Mouse (Mus musculus) spleen, postnatal 4 days (tissue): ENCODE results near the gene Fermt1.

Source experiments
- DNase-seq, 2 experiments: peaks; one replicate each; pipeline ENCODE4 v3.0.0; 2022; ENCODE audit warnings: low spot score in 2 of 2

Gene Fermt1

DNA sequence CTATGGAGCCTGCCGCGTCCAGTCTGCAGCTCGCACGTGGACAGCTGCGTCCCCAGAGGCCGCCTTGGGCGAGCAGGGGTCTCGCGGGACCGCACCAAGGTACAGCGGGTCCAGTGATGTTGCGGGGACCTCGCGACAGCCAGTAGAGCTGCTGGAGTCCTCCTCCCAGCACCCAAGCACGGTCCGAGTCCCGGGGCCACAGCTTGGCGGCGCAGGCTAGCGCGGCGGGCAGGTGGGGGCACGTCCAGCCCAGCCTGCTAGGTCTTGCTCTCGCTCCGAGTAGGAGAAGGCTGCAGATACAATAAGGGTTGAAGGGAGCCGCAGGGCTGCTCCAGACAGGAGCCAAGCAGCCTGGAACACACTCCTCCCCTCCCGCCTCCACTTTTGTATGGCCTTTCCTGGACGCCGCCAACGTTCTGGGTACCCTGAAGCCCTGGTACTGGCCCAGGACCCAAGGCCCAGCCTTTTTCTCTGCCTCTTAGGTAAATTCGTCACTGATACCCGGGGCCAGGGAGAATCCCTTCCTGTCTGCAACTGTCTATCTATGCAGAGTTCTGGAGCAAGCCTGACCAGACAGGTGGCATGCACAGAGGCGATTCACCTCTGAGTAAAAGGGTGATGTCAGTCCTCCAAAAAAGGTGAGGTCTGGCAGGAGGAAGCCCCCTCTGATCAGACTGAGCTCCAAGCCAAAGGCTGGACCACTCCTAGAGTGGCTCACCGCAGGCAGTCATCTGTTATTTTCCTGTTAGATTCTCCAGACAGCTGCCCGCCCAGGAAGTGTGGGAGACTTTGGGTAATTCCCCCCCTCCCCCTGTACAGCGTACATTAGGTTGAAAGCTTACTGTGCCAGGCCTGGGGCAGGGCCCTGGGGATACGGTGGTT is at the start of gene Fermt1:
Gene Fermt1 (minus strand): TSS at position 581 of the 882 bp plus-strand sequence.
- no peak for DNase-seq

DNA sequence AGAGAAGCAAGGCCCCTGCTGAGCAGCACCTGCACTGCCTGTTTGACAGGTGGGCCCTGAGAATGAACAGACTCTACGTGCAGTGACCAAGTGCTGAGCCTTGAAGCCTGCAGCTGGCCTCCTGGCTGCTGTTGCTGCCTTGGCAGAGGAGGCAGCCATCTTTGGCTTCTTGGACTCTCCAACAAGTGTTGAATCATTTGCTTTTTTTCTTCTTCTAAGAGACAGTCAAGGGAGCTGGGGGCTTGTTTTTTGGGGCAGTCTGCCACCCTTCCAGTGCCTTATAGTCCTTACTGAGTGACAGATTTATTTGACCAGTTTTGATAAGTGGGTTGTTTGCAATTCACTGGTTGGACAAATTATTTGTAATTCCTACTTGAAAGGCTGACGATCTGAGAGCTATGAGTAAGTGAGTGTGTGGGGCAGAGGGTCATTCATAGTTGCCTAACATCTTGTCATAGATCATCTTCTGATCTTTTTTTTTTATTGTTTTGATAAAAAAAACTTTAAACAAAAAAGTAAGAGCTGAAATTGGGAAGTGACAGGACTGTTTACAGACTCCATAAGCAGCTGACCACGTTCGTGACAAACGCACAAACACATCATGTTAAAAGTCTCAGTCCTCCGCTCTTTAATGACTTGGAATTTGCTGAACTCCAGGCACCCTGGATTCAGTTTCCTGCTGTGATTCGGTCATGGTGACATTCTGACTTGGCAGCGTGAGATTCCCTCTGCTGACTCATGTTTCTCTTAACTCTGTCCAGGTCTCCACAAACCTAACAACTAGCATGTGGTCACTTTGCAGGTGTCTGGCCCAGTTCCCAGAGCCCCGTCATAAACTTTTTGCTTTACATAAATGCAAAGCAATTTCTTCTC is 47.2 kb upstream of the Fermt1 start:
- DNase-seq, result no peak

DNA sequence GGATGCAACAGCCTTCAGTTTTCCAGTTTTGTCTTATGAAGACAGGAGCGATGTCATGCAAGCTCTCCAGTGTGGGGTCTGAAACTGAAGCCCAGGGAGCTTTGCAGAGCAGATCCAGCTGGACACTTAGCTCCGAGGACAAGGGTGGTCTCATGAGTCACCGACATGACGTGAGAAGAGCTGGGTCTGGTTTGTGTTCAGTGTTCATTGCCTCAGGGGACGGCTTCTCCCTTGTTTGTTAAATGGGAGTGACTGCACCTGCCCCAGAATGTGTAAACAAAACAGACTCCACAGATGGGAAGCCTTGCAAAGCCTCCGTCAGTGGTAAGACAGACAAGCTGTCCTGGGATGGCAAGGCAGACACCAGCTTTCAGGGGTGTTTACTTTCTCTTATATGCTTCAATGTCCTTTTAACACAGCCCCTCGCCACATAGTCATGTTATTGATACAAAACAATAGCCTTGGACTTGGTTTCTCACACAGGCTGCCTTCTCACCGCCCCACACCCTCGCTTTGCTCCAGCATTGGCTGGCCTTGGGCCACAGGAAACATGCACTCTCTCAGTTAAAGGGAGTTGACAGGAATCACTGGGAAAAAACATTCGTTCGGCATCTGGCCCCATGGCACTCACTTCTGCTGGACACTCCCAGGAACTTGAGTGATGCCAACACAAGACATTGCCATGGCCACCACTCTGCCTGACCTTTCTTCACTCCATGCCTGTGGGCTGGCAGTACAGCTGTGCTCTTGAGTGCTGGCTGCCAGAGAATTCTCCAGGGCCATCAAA is 44.3 kb upstream of the Fermt1 start:
- DNase-seq, result no peak

DNA sequence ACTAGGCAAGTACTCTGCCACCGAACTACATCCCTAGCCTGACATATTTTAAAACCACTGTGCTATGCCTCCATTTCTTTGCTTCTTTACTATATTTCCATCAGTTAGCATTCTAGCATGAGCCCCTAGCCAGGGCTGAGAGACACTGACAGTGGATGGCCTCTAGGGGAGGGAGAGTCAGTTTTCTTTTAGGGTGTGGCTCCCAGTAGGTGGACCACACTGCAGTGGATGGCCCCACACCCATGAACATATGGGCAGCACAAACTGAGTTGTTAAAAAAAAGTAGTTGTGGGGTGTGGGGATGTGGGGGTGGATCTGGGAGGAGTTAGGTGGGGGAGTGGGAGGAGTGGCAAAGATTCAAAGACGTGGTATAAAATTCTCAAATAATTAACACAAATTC is 27.6 kb upstream of the Fermt1 start:
- DNase-seq, result no peak

DNA sequence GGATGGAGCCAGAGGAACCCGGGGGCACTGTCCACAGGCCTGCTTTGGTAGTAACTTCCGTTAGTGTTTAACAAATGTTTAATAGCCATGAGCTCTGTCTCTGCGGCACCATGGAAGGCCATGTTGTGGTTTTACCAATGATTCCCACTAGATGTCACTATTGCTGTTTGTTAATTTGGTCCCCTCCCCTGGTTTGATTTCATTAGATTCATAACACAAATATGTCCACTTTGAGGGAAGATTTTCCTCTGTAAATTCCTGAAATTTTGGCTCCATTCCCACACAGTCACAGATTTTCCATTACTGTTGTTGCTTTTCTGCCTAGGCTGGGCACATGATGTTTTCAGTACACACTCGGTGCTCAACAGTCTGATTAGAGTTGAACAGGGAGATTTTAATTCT is 25.1 kb upstream of the Fermt1 start:
- DNase-seq, result no peak

DNA sequence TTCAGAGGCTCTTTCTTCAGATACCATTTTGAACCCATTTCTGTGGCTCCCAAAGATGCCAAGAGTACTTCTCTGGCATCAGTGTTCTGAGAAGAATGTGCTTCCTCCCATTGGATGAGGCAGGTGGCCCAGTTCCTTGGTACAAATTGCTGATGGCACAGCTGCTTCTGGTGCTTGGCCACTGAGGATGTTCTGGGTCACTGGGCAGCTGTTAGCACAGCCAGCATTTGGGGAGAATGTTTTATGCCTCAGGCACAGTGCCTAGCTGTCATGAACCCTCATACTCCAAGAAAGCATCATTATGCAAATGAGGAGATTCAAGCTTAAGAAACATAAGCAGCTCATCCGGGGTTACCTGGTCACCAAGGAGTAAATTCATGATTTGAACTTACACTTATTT is 12.1 kb upstream of the Fermt1 start:
- DNase-seq, result no peak

DNA sequence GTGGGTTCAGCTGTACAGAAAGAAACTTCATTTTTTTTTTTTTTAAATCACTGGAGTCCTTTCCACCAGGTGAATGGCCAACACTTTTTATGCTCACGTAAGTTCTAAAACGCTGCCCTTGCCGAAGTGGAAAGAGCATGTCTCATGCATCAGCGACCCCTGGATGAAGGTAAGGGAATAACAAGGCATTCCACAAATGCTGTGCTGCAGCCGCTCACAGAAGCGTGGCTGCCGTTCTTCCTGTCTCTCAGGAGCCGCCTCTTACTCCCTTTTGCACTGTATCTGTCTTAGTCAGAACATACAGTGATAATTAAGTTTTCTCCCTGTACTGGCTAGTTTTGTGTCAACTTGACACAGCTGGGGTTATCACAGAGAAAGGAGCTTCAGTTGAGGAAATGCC is 6.5 kb upstream of the Fermt1 start:
- no peak for DNase-seq

DNA sequence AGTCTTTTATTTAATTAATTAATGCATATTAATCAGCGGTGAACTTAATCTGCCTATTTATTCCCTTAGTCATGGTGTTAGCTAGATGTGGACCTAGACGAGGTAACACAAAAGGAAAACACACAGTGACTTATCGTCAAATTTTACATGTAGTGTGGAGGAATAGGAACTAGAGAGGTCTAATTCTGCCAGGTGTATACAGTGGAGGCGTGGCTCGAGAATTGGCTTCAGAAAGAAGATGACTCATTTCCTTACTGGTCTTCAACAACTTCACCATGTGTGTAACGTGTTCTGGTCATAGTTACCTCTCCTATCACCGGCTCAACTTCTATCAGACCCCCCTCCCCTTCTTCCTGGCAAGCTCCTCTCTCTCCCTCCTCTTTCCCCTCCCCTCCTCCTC is 2.5 kb upstream of the Fermt1 start:
- DNase-seq, result no peak

DNA sequence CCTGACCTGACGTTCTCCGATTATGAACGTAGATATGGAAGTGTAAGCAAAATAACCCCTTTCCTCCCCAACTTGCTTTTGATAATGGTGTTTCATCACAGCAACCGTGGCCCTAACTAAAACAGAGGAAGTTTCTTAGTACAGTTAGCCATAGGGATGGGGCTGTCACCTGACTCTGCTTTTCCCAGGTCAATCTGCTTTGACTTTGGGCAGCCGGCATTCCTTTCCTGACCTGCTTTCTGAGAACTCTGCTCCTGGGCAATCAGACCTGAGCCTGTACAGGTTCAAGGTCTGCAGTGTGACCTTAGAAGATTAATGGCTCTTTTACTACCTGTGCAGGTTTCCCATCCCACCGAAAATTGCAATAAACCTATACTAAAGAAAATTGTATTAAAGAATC is 1.3 kb upstream of the Fermt1 start:
- no peak for DNase-seq

DNA sequence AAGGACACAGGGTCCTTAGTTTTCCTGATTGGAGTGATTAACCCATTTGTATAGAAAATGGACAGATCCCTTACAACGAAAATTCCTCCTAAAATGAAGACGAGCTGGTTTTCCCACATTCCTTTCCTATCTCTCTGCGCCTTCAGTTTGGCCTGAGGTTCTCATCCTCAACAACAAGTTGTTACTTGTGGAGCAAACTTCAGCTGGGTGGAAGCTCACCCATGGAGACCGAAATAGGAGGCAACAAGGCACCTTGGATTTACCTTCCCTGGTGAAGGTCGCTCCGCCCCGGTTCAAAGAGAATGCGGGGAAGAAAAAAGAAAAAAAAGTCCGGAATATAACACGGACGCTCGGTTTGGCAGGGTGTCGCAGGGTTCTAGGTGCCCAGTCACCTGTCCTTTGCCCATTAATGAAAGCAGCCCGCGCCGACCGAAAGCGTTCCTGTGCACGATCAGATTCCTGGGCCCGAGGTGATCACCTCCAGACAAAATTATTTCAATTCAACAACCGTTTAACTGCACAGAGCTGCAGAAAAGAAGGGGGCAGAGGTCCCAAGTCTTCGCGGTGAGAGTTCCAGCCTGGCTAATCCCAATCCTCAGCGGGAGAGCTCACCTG is 888 bp downstream of the Fermt1 start:
- no peak for DNase-seq

DNA sequence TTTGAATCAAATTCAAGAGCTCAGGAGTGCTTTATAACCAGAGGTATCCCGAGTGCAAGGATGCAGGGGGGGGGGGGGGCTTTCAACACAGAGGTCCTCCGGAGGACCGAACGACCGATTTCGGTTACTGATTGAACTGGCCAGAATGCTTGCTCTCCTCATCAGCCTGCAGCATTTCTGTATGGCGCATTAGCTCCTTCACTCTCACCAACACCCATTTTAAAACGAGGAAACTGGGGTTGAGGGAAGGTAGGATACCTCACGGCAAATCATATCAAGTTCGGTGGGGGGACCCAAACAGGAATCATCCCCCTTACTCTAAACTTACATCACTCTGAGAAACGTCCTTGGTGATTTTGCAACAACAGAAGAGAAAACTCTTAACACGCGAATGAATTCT is 1.7 kb downstream of the Fermt1 start:
- no peak for DNase-seq

DNA sequence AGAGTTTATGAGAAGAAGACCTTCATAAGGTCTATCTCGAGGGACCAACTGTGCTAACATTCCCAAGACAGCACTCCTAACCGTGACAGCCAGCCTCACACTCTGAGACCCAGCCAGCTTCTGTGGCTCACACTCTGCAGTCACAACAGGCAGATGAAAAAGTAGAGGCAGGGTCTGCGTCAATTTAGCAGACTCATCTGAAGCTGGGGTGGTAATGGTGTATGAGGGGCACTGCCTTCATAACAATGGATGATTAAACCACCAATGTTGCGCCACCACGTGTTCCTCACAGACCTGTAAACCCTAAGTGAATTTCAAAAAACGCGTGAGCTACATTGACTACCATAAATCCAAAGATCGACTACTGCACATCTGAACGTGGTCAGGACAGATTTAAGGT is 2.1 kb downstream of the Fermt1 start:
- DNase-seq, result no peak

DNA sequence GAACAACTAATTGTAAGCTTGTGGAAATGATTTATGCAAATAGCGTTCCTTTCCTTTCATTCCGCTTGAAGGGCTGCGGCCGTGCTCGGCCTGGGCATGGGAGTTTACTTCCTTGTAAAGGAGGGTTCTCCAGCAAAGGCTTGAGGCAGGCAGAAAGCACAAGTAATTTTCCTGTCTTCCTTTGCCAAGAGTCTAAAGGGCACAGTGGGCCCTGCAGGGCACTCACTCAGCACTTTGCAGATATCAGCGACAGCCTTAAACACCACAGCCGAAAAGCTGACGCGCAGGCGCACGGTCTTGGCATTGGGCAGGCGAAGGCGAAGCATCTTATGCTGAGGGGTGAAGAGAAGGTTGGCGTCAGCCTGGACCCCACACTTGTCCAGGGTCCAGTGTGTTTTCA is 6.7 kb downstream of the Fermt1 start:
- no peak for DNase-seq

DNA sequence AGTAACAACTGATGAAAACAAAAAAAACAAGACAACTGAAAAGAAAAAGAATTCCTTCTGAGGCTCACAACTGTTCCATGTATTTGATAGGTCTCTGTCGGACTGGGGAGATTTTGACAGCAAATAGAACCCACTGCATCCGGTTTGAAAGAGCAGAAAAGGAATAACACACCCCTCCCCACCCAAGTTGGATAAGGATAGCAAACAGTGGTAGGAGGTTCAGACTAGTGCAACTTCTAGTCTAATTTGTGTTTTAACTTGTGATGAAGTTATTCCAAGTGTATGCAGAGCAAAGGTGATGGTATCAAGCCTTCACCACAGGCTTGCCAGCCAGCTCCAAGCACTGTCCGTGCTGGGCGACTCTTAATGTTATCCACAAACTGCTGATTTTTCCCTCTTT is 9.5 kb downstream of the Fermt1 start:
- DNase-seq, result no peak

DNA sequence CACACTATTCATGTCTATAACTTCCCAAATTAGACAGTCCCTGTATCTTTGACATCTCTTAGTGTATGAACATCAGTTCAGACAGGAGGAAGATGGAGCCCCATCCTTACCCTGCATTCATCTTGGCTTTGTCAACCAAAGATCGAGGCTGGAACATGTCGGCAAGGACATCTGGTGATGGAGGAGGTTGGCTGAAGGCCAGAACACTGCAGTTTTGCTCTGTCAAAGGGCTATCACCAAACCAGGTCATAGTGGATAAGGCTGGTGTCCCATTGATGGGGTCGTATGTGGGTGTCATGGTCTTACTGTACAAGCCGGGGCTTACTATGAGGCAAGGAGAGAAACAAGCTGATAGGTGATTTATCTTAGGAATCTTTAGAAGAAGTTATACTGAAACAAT is 11.0 kb downstream of the Fermt1 start:
- DNase-seq, result no peak

DNA sequence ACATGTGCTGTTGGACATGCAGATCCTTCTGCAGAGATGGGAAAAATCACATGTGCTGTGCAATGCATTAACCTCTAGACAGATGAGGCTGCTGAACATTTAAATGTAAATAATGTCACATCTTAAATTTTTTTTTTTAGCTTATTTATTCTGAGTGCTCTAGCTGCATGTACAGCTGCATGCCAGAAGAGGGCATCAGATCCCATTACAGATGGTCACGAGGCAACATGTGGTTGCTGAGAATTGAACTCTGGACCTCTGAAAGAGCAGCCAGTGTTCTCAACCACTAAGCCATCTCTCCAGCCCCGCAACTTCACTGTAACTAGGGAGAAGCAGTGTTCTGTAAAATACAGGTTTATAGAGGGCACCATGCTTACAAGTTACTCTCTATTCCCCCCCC is 11.6 kb downstream of the Fermt1 start:
- no peak for DNase-seq

DNA sequence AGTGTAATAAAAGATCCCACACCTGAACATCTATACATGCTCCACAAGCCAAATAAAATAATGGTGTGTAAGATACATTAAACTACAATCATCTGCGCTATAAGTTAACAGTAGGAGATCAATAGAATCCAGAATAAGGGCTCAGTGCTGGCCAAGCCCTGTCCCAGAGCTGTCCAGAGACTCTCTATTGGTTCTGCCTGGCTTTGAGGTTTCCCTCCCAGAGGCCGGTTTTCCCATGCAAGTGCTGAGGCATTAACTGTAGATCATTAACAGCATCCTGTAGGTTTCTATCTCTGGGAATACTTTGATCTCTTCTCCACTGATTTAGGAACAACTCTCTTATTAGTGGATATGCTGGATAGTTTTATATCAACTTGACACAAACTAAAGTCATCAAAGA is 16.7 kb downstream of the Fermt1 start:
- DNase-seq, result no peak

DNA sequence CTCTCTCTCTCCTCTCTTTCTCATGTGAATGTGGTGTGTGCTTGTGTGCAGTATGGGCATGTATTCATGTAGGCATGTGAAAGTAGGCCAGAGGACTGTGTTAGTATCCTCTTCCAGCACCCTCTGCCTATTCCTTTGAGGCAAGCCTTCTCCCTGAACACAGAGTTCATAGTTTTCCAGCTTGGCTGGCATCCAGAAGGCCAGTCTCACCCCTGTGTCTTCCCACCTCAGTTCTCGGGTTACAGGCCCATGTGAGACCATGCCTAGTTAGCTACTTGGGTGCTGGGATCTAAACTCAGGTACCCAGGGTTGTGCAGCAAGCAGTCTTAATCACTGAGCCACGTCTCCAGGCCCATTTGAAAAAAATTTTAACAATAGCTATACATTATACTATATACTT is 17.8 kb downstream of the Fermt1 start:
- no peak for DNase-seq

DNA sequence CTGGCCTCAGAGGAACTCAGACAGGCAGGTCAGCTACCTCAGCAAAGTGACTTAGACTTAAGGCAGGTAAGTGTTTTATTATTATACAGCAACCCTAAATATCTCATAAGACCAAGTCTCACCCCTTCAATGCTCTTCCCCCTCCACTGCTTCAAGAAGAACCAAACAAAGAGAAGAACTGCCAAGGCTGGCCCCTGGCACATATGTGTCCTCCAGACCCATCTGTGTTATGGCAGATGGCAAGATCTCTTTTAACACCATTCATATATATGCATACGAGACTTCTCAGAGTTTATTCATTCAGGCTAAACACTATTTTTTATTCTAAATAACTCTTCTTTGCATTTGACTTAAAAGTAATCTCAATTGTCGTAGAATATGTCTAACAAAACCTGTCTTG is 18.4 kb downstream of the Fermt1 start:
- no peak for DNase-seq

DNA sequence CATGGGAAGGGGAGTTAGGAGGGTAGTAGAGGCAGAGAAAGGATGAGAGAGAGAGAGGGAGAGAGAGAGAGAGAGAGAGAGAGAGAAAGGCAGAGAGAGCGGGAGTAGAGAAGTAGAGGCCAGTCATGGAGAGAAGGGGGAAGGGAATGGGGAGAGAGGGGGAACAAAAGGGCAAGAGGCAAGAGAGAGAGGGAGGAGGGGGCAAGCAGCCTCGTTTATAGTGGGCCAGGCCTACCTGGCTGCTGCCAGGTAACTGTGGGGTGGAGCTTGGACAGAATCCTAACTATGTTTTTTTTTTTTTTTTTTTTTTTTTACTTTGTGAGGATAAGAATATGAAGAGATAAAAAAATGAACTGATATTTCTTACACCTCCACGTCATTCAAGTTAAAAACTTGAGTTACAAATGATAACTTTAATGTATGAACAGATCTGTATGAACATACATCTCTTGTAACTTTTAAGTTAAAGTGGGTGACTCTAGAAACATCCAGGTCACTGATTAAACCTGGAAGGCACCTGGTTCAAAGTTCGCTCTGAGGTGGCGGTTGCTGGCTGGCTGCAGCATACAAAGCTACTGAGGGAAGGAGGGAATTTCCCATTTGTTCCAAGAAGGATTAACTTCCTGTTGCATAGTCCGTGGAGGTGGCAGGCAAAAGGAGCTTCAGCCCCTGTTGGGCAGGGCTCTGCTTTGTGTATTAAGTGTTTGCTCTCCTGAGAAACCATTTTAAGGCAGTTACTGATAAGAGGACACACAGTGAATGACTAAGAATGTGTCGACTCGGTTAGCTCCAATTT is 22.2 kb downstream of the Fermt1 start:
- DNase-seq, result no peak
